8 mouse cellular contexts compared by ENCODE assay signal in the genomic region with DNA sequence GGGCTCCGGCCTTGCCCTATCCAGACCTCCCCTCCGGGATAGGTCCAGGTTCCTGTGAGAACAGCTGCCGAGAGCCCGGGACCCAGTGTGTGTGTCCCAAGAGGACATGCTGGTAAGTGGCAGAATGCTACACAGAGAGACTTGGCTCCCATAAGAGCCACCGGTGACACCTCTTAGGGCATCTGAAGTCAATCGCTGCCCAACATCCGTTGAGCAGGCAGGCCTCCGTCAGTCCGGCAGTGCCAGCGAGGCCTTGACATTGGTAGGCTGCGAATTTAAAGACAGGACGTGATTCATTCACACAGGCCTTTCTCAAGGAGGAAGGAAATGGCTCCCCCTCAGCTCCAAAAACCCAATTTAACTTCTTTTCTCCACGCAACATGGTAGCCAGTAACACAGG. TPM values are rescaled to one million over a fixed set of nuclear protein-coding genes. Genes with fewer than 3 reads are reported as not detected.
A peak's percentile ranks its signal among the peaks of the same experiment; 100 is the strongest.
DNase-seq lines count a peak whose midpoint lies in the region; ATAC-seq and TF ChIP-seq lines count a peak whose summit lies in the region.

No protein-coding gene starts in this region.

- WGBS in liver, embryonic 12.5 days (ENCODE audit: insufficient replicate concordance): 56% methylated on average over 13 of the region's 13 CpGs
- WGBS in heart, embryonic 11.5 days (ENCODE audit: insufficient replicate concordance): 75% methylated on average over 13 of the region's 13 CpGs
- 80% methylated on average over 13 of the region's 13 CpGs for WGBS in small intestine, adult 2 months

- no peak overlapping the region for H3K4me3 ChIP-seq in liver, embryonic 12.5 days
- no peak overlapping the region for H3K4me3 ChIP-seq in heart, embryonic 11.5 days (ENCODE audit: low read depth, low read length)
- no peak overlapping the region for H3K4me3 ChIP-seq in small intestine, adult 2 months (ENCODE audit: low read depth, low read length)

- peak overlapping the region; percentile 29 for H3K27ac ChIP-seq in liver, embryonic 12.5 days
- peak overlapping the region; percentile 47 for H3K27ac ChIP-seq in heart, embryonic 11.5 days (ENCODE audit: low read depth, low read length)
- H3K27ac ChIP-seq in small intestine, adult 2 months (ENCODE audit: insufficient read depth, low read depth, low read length): peak overlapping the region; percentile 58

- no peak for DNase-seq in liver
- peak; percentile 29 to 45 for DNase-seq in kidney, postnatal 4 days
- DNase-seq in left cerebral cortex, adult 11 months (ENCODE audit: low spot score): no peak
- DNase-seq in T-cell, adult 2 months (ENCODE audit: low spot score): no peak
- DNase-seq in cerebellum, adult 11 months: no peak

- no peaks in the 10 kb centered on the region for H3K9me3 ChIP-seq in liver, embryonic 12.5 days (replicated peaks)
- H3K9me3 ChIP-seq in heart, embryonic 11.5 days (replicated peaks; ENCODE audit: control insufficient read depth, low read length): no peaks in the 10 kb centered on the region

- no peak for TF ChIP-seq CTCF in small intestine, adult 2 months (IDR thresholded peaks at IDR 0.05; ENCODE audit: extremely low read depth, insufficient read length, insufficient replicate concordance, low read depth, low read length)

- H3K9ac ChIP-seq in liver, embryonic 12.5 days: no peak overlapping the region
- no peak overlapping the region for H3K9ac ChIP-seq in heart, embryonic 11.5 days (ENCODE audit: low read depth, low read length)

- no peak overlapping the region for H3K4me2 ChIP-seq in liver, embryonic 12.5 days
- H3K4me2 ChIP-seq in heart, embryonic 11.5 days: no peak overlapping the region

- peaks cover 48% of the 10 kb centered on the region for H3K4me1 ChIP-seq in liver, embryonic 12.5 days
- peaks cover 17% of the 10 kb centered on the region for H3K4me1 ChIP-seq in heart, embryonic 11.5 days (ENCODE audit: control insufficient read depth, insufficient read depth, low read length)
- peaks cover 54% of the 10 kb centered on the region for H3K4me1 ChIP-seq in small intestine, adult 2 months (ENCODE audit: control insufficient read depth, insufficient read depth, insufficient read length, low read length)

- TF ChIP-seq POLR2A in small intestine, adult 2 months (IDR thresholded peaks at IDR 0.05; ENCODE audit: low read depth, low read length): no peak

- no peaks in the 10 kb centered on the region for H3K27me3 ChIP-seq in liver, embryonic 12.5 days (replicated peaks)
- H3K27me3 ChIP-seq in heart, embryonic 11.5 days (ENCODE audit: control insufficient read depth, insufficient read depth, low read length): no peaks in the 10 kb centered on the region
- no peaks in the 10 kb centered on the region for H3K27me3 ChIP-seq in small intestine, adult 2 months (ENCODE audit: control insufficient read depth, insufficient read depth, low read length)

- ATAC-seq in liver, embryonic 12.5 days: no peak
- no peak for ATAC-seq in heart, embryonic 11.5 days (replicated peaks; ENCODE audit: insufficient number of reproducible peaks, low FRiP score, low TSS enrichment)

- H3K36me3 ChIP-seq in liver, embryonic 12.5 days: no peaks in the 10 kb centered on the region
- H3K36me3 ChIP-seq in heart, embryonic 11.5 days (ENCODE audit: control insufficient read depth, insufficient read depth, low read length): no peaks in the 10 kb centered on the region
- peaks cover 30% of the 10 kb centered on the region for H3K36me3 ChIP-seq in small intestine, adult 2 months (ENCODE audit: control insufficient read depth, insufficient read depth, low read length)

RNA-seq across cellular contexts. Expression of a gene that starts 11.1 kb away (rescaled TPM):
- 1.9 and 2.0 TPM in 2 replicates for polyA plus RNA-seq in liver, embryonic 12.5 days (2016; fragmentation: Nextera tagmentation; extraction: Ambion mirVana)
- polyA plus RNA-seq in heart, embryonic 11.5 days (2014; fragmentation: Nextera tagmentation; extraction: Ambion mirVana): 7.0 and 9.7 TPM in 2 replicates
- polyA plus RNA-seq in small intestine, adult 2 months (2012; rRNA removed): 24.2 and 70.8 TPM in 2 replicates

RNA-seq across cellular contexts. Expression of a gene that starts 16.8 kb away (rescaled TPM):
- polyA plus RNA-seq in liver, embryonic 12.5 days (2016; fragmentation: Nextera tagmentation; extraction: Ambion mirVana): not detected in 2 replicates
- not detected in 2 replicates for polyA plus RNA-seq in heart, embryonic 11.5 days (2014; fragmentation: Nextera tagmentation; extraction: Ambion mirVana)
- polyA plus RNA-seq in small intestine, adult 2 months (2012; rRNA removed): not detected in 2 replicates

Comparison
In these comparisons a context has a peak if more than half of its experiments do, and no peak if none do; other contexts are left out.
1. DNase-seq: peak in kidney, postnatal 4 days (2 of 2); none in liver (single experiment), left cerebral cortex, adult 11 months (single experiment), T-cell, adult 2 months (single experiment) and cerebellum, adult 11 months (single experiment).
2. Peak in every context shown above with its lines, with median percentiles within 50 percentile points of each other: H3K27ac ChIP-seq.